Mouse (Mus musculus) heart, adult 8-10 months (tissue): Measurements from ENCODE around the gene Arl2bp. TPM values are rescaled to one million over a fixed set of nuclear protein-coding genes. Genes with fewer than 3 reads are reported as not detected.

Experiments used
- total RNA-seq, 4 experiments: library from RNA; stranded (reverse); gene quantifications; 2 replicates each; pipeline ENCODE4 v1.2.4; 2022

Arl2bp gene
- total RNA-seq, 4 experiments from 2014 or later = 83.0 to 101 (median 92.4) TPM

Other genes starting within 250 kb of the Arl2bp start
- 1 to 10 TPM; 1.7 to 3.1 (median 2.0) TPM for gene Nlrc5, start 232.2 kb upstream of the Arl2bp start, total RNA-seq
- gene Cpne2, start 133.6 kb upstream of the Arl2bp start, total RNA-seq = 1 to 10 TPM; 3.7 to 5.0 (median 4.5) TPM
- 10 to 100 TPM in 1 of 4 experiments, 1 to 10 TPM in 3; 8.9 to 10.5 (median 9.5) TPM for gene Rspry1, start 64.7 kb upstream of the Arl2bp start, total RNA-seq
- gene Fam192a, start 64.6 kb upstream of the Arl2bp start, total RNA-seq = 10 to 100 TPM; 19.1 to 25.6 (median 19.5) TPM
- gene Pllp, start 29.7 kb downstream of the Arl2bp start, total RNA-seq = under 1 TPM in 2 of 4 experiments, not detected in 2; 0.63 to 0.69 TPM
- gene Ccl22, start 79.0 kb downstream of the Arl2bp start, total RNA-seq = not detected
- gene Cx3cl1, start 105.4 kb downstream of the Arl2bp start, total RNA-seq = 1 to 10 TPM; 5.7 to 8.2 (median 7.2) TPM
- gene Ccl17, start 143.9 kb downstream of the Arl2bp start, total RNA-seq = not detected
- 100 to 1,000 TPM; 675 to 794 (median 735) TPM for gene Coq9, start 171.7 kb downstream of the Arl2bp start, total RNA-seq
- gene Ciapin1, start 171.8 kb downstream of the Arl2bp start, total RNA-seq = 10 to 100 TPM; 72.2 to 85.6 (median 78.5) TPM
- gene Polr2c, start 190.8 kb downstream of the Arl2bp start, total RNA-seq = 10 to 100 TPM; 65.4 to 71.4 (median 68.7) TPM
- 10 to 100 TPM in 3 of 4 experiments, 1 to 10 TPM in 1; 9.2 to 15.2 (median 14.8) TPM for gene Dok4, start 209.7 kb downstream of the Arl2bp start, total RNA-seq